Mouse (Mus musculus) megakaryocyte, embryonic 14.5 days (primary cell): ENCODE measurements around the gene Tcea3. TPM values are rescaled to one million over a fixed set of nuclear protein-coding genes. Genes with fewer than 3 reads are reported as not detected.
A peak's percentile ranks its signal among the peaks of the same experiment; 100 is the strongest.

Experiments
- H3K27me3 ChIP-seq: replicated peaks from 2 replicates; pipeline ENCODE3; 2012; ENCODE audit warnings: inconsistent platforms
- H3K36me3 ChIP-seq: replicated peaks from 2 replicates; pipeline ENCODE3; 2012; ENCODE audit warnings: low read length, inconsistent platforms, mixed read lengths
- H3K4me1 ChIP-seq: 2 replicates; pipeline ENCODE4 v1.6.1; 2012; ENCODE audit warnings: inconsistent platforms
- H3K4me3 ChIP-seq: replicated peaks from 2 replicates; pipeline ENCODE3; 2012; ENCODE audit warnings: moderate library complexity, mild to moderate bottlenecking, inconsistent platforms
- H3K9me3 ChIP-seq: 2 replicates; pipeline ENCODE4 v1.6.1; 2012; ENCODE audit warnings: inconsistent platforms
- FLI1 ChIP-seq: IDR thresholded peaks from 2 replicates; pipeline ENCODE4 v1.6.1; 2012; ENCODE audit warnings: low read length, inconsistent platforms, mixed read lengths
- GATA1 ChIP-seq: IDR thresholded peaks from 3 replicates; pipeline ENCODE4 v1.6.1; 2012; ENCODE audit warnings: mixed read lengths, low read length, inconsistent platforms, borderline replicate concordance
- polyA plus RNA-seq: library from polyadenylated mRNA; stranded (reverse); fragments of >175 nt; gene quantifications from 2 replicates; pipeline ENCODE4 v1.2.3, GENCODE M21; 2012; ENCODE audit warnings: low replicate concordance; ENCODE audit not compliant: insufficient read depth

Tcea3 gene
- polyA plus RNA-seq, 1 experiment: not detected

DNA sequence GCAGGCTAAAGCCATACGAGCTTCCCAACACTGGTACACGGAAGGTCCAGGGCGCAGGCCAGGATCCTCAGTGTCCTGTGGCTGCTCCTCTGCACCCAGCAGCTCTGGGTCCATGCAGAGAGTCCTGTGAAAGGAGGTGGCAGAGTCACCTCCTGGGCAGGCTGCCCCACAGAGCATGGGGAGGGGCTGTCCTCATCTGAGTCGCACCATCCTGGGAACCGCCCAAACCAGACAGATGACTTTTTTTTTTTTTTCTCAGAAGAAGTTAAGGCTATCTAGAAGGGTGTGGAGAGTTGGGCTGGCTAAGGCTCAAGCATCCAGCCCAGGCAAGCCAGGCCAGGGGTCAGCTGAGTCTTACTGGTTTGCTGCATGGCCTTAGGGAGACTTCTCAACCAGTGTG lies 18.9 kb upstream of the Tcea3 start:
- TF ChIP-seq FLI1 (no peak), GATA1 (no peak)
- H3K36me3 ChIP-seq: no peaks in the 10 kb centered on the region
- H3K4me1 ChIP-seq: peaks cover 8% of the 10 kb centered on the region
- H3K27me3 ChIP-seq: peaks cover 71% of the 10 kb centered on the region
- no peak overlapping the region for H3K4me3 ChIP-seq
- no peaks in the 10 kb centered on the region for H3K9me3 ChIP-seq

GRCm38 (mm10) chr4:136238669-136239068 lies 8.9 kb upstream of the Tcea3 start:
- H3K27me3 ChIP-seq: peaks cover 90% of the 10 kb centered on the region
- H3K4me1 ChIP-seq: peaks cover 25% of the 10 kb centered on the region
- peaks cover 10% of the 10 kb centered on the region for H3K9me3 ChIP-seq
- H3K4me3 ChIP-seq: no peak overlapping the region
- no peak for TF ChIP-seq GATA1
- no peak for TF ChIP-seq FLI1
- H3K36me3 ChIP-seq: no peaks in the 10 kb centered on the region

GRCm38 (mm10) chr4:136239111-136239510 lies 8.4 kb upstream of the Tcea3 start:
- Histone ChIP-seq H3K9me3 (peaks cover 10% of the 10 kb centered on the region), H3K4me3 (no peak overlapping the region), H3K27me3 (peaks cover 90% of the 10 kb centered on the region), H3K36me3 (no peaks in the 10 kb centered on the region), H3K4me1 (peaks cover 25% of the 10 kb centered on the region)
- TF ChIP-seq GATA1 (no peak), FLI1 (no peak)

DNA sequence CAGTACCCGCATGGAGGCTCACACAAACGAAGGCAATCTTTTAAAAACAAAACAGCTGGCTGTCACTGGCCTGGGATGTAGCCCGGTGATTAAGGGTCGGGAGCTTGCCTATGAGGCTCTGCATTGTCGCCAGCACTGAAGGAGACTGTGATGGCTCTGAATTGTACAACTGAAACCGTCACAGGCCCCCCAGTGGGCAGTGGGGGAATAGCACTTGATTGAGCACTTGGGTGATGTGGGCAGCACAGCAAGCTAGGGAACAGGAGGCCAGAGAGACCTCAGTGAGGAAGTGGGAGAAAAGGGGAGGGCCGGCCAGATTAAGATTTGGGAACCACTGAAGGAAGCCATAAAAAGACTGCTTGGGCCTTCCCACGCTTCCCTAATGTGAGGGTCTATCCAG lies 7.9 kb upstream of the Tcea3 start:
- peaks cover 90% of the 10 kb centered on the region for H3K27me3 ChIP-seq
- peak overlapping the region; percentile 14 for H3K4me3 ChIP-seq
- no peaks in the 10 kb centered on the region for H3K36me3 ChIP-seq
- peaks cover 10% of the 10 kb centered on the region for H3K9me3 ChIP-seq
- TF ChIP-seq GATA1 (no peak), FLI1 (no peak)
- peaks cover 25% of the 10 kb centered on the region for H3K4me1 ChIP-seq

DNA sequence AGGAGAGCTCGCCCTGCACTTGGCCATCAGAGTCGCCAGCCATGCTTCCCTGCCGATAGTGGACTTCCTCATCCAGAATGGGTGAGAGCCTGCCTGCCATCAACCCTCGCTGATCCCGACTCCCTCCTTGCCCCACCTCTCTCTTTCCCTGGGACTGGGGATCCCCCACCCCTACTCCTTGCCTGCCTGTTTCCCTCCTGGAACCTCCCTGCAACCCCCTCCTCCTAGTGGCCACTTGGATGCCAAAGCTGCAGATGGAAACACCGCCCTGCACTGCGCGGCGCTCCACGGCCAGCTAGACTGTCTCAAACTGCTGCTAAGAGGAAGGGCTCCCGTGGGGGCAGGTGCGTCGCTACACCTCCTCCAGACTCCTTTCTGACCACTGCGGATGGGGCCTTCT lies 7.4 kb upstream of the Tcea3 start:
- Histone ChIP-seq H3K27me3 (peaks cover 92% of the 10 kb centered on the region), H3K4me3 (peak overlapping the region; percentile 14), H3K9me3 (peaks cover 10% of the 10 kb centered on the region), H3K4me1 (peaks cover 25% of the 10 kb centered on the region), H3K36me3 (no peaks in the 10 kb centered on the region)
- no peak for TF ChIP-seq GATA1
- no peak for TF ChIP-seq FLI1

DNA sequence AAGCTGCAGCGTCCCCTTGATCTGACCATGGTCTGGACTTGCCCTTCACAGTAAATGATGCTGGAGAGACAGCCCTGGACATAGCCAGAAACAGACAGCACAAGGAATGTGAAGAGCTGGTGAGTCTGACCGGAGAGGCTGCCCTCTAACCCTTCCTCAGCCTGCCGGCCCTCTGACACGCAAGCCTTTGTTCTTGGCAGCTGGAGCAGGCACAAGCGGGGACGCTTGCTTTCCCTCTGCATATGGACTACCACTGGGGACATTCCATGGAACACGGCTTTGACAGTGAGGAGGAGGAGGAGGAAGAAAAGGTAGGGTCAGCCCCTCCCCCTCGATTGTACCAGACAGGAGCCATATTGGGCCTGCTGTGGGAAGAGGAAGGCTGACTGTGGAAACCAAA lies 6.6 kb upstream of the Tcea3 start:
- Histone ChIP-seq H3K27me3 (peaks cover 97% of the 10 kb centered on the region), H3K36me3 (no peaks in the 10 kb centered on the region), H3K4me3 (no peak overlapping the region), H3K4me1 (peaks cover 25% of the 10 kb centered on the region), H3K9me3 (peaks cover 8% of the 10 kb centered on the region)
- no peak for TF ChIP-seq FLI1
- no peak for TF ChIP-seq GATA1

- H3K36me3 ChIP-seq: no peaks in the 10 kb centered on the region
- H3K4me1 ChIP-seq: peaks cover 32% of the 10 kb centered on the region
- TF ChIP-seq FLI1: no peak
- TF ChIP-seq GATA1: no peak
- H3K4me3 ChIP-seq: no peak overlapping the region
- H3K9me3 ChIP-seq: no peaks in the 10 kb centered on the region
- H3K27me3 ChIP-seq: peaks cover 98% of the 10 kb centered on the region
Observed at GRCm38 (mm10) chr4:136242065-136242703, 5.3 kb upstream of the Tcea3 start.

DNA sequence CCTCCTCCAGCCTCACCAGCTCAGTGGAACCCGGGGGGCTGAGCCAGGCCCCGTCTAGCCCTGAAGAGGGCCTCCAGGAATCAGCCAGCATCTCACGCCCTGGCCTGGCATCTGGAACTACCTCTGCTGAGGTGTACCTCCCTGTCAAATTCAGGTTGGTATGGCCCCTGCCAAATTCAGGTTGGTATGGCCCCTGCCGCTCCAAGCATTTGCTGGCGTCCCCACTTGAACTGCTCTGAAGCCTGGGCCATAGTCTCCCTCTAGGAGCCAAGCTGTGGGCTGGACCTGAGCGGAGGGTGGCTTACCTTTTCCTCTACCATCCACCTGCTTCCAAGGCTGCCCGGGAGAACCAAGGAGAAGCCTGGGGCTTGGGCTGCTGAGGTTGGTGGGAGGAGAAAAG lies 4.8 kb upstream of the Tcea3 start:
- H3K4me3 ChIP-seq: no peak overlapping the region
- no peaks in the 10 kb centered on the region for H3K36me3 ChIP-seq
- TF ChIP-seq GATA1: no peak
- peaks cover 98% of the 10 kb centered on the region for H3K27me3 ChIP-seq
- no peaks in the 10 kb centered on the region for H3K9me3 ChIP-seq
- H3K4me1 ChIP-seq: peaks cover 38% of the 10 kb centered on the region

- H3K4me3 ChIP-seq: no peak overlapping the region
- no peak for TF ChIP-seq GATA1
- TF ChIP-seq FLI1: no peak
- H3K9me3 ChIP-seq: no peaks in the 10 kb centered on the region
- peaks cover 38% of the 10 kb centered on the region for H3K4me1 ChIP-seq
- peaks cover 98% of the 10 kb centered on the region for H3K27me3 ChIP-seq
- H3K36me3 ChIP-seq: no peaks in the 10 kb centered on the region
Observed at GRCm38 (mm10) chr4:136244208-136244607, 3.3 kb upstream of the Tcea3 start.

GRCm38 (mm10) chr4:136245681-136246080 lies 1.8 kb upstream of the Tcea3 start:
- no peaks in the 10 kb centered on the region for H3K36me3 ChIP-seq
- H3K4me3 ChIP-seq: no peak overlapping the region
- H3K4me1 ChIP-seq: peaks cover 35% of the 10 kb centered on the region
- TF ChIP-seq FLI1 (no peak), GATA1 (no peak)
- H3K27me3 ChIP-seq: peaks cover 98% of the 10 kb centered on the region
- no peaks in the 10 kb centered on the region for H3K9me3 ChIP-seq

- no peaks in the 10 kb centered on the region for H3K9me3 ChIP-seq
- TF ChIP-seq GATA1: no peak
- TF ChIP-seq FLI1: no peak
- H3K36me3 ChIP-seq: no peaks in the 10 kb centered on the region
- H3K27me3 ChIP-seq: peaks cover 95% of the 10 kb centered on the region
- H3K4me1 ChIP-seq: peaks cover 35% of the 10 kb centered on the region
- no peak overlapping the region for H3K4me3 ChIP-seq
Observed at GRCm38 (mm10) chr4:136246568-136246969, 960 bp upstream of the Tcea3 start.
